Mouse (Mus musculus) forebrain, embryonic 15.5 days (tissue): ENCODE data around the gene Sgce. TPM values are rescaled to one million over a fixed set of nuclear protein-coding genes. Genes with fewer than 3 reads are reported as not detected.
A peak's percentile ranks its signal among the peaks of the same experiment; 100 is the strongest.

Experiments used
- ATAC-seq: fragments of 200-750 bp; cut with Nextera tagmentation; replicated peaks from 2 replicates; pipeline ENCODE4 v1.8.0; 2017; ENCODE audit warnings: mild to moderate bottlenecking, moderate TSS enrichment, moderate library complexity
- H3K27ac ChIP-seq: fragments of 300-500 bp; sonication (generic); replicated peaks from 2 replicates; pipeline ENCODE4 v1.5.1; 2015; ENCODE audit warnings: mild to moderate bottlenecking, inconsistent platforms
- H3K27me3 ChIP-seq: fragments of 300-500 bp; sonication (generic); 2 replicates; pipeline ENCODE4 v1.6.1; 2015; ENCODE audit warnings: inconsistent platforms
- H3K36me3 ChIP-seq: fragments of 300-500 bp; sonication (generic); 2 replicates; pipeline ENCODE4 v1.6.1; 2015; ENCODE audit warnings: mild to moderate bottlenecking, inconsistent platforms
- H3K4me1 ChIP-seq: fragments of 300-500 bp; sonication (generic); 2 replicates; pipeline ENCODE4 v1.6.1; 2015; ENCODE audit warnings: inconsistent platforms
- H3K4me2 ChIP-seq: fragments of 300-500 bp; sonication (generic); replicated peaks from 2 replicates; pipeline ENCODE4 v1.6.1; 2015; ENCODE audit warnings: mild to moderate bottlenecking, inconsistent platforms
- H3K4me3 ChIP-seq: fragments of 300-500 bp; sonication (generic); 2 replicates; pipeline ENCODE4 v1.5.1; 2015; ENCODE audit warnings: mild to moderate bottlenecking, inconsistent platforms
- H3K9ac ChIP-seq: fragments of 300-500 bp; sonication (generic); replicated peaks from 2 replicates; pipeline ENCODE4 v1.6.1; 2015; ENCODE audit warnings: mild to moderate bottlenecking, inconsistent platforms
- H3K9me3 ChIP-seq: fragments of 300-500 bp; sonication (generic); 2 replicates; pipeline ENCODE4 v1.6.1; 2016; ENCODE audit warnings: inconsistent platforms
- WGBS: fragments of 180-500 bp; shearing (Covaris S2); methylation state at CpG from one replicate; pipeline ENCODE4 v1.1.7; 2015; ENCODE audit warnings: mixed read lengths; 5-methylcytosine and 5-hydroxymethylcytosine counted together
- polyA plus RNA-seq: library from polyadenylated mRNA; unstranded; fragments of >200 nt; fragmentation: Nextera tagmentation; extraction: Ambion mirVana; gene quantifications from 2 replicates; pipeline ENCODE4 v1.2.1, GENCODE M21; 2015

Sgce gene
- polyA plus RNA-seq, 1 experiment from 2014 or later: 50.6 TPM

GRCm38 (mm10) chr6:4740511-4740910 lies 6.5 kb downstream of the Sgce start:
- H3K27ac ChIP-seq: peak overlapping the region; percentile 62
- WGBS: 4% methylated on average over 6 of the region's 6 CpGs
- no peak overlapping the region for H3K4me3 ChIP-seq
- H3K27me3 ChIP-seq: no peaks in the 10 kb centered on the region
- no peak overlapping the region for H3K4me2 ChIP-seq
- H3K9ac ChIP-seq: no peak overlapping the region
- no peaks in the 10 kb centered on the region for H3K36me3 ChIP-seq
- peaks cover 62% of the 10 kb centered on the region for H3K4me1 ChIP-seq
- peak; percentile 49 for ATAC-seq
- H3K9me3 ChIP-seq: no peaks in the 10 kb centered on the region

GRCm38 (mm10) chr6:4739522-4740355 lies 7.3 kb downstream of the Sgce start:
- H3K36me3 ChIP-seq: no peaks in the 10 kb centered on the region
- 2% methylated on average over 13 of the region's 13 CpGs for WGBS
- peak overlapping the region; percentile 16 for H3K4me2 ChIP-seq
- H3K4me3 ChIP-seq: no peak overlapping the region
- H3K9ac ChIP-seq: no peak overlapping the region
- peak; percentile 65 for ATAC-seq
- no peaks in the 10 kb centered on the region for H3K27me3 ChIP-seq
- no peaks in the 10 kb centered on the region for H3K9me3 ChIP-seq
- H3K4me1 ChIP-seq: peaks cover 62% of the 10 kb centered on the region
- H3K27ac ChIP-seq: peak overlapping the region; percentile 62; the same call in 1 of the 2 replicates

GRCm38 (mm10) chr6:4738717-4739116 lies 8.3 kb downstream of the Sgce start:
- no peak for ATAC-seq
- Histone ChIP-seq H3K27me3 (no peaks in the 10 kb centered on the region), H3K4me2 (peak overlapping the region; percentile 13; the same call in 1 of the 2 replicates), H3K9me3 (no peaks in the 10 kb centered on the region), H3K27ac (no peak overlapping the region), H3K4me1 (peaks cover 65% of the 10 kb centered on the region), H3K4me3 (no peak overlapping the region), H3K36me3 (no peaks in the 10 kb centered on the region), H3K9ac (no peak overlapping the region)
- 6% methylated on average over 2 of the region's 2 CpGs for WGBS

GRCm38 (mm10) chr6:4738034-4738629 lies 8.9 kb downstream of the Sgce start:
- Histone ChIP-seq H3K9ac (no peak overlapping the region), H3K27me3 (no peaks in the 10 kb centered on the region), H3K4me2 (peak overlapping the region; percentile 13; the same call in 1 of the 2 replicates), H3K4me1 (peaks cover 63% of the 10 kb centered on the region), H3K36me3 (no peaks in the 10 kb centered on the region), H3K27ac (no peak overlapping the region), H3K9me3 (no peaks in the 10 kb centered on the region), H3K4me3 (no peak overlapping the region)
- 10% methylated on average over 11 of the region's 11 CpGs for WGBS
- ATAC-seq: peak; percentile 17; the same call in 1 of the 2 replicates

- no peak for ATAC-seq
- H3K36me3 ChIP-seq: no peaks in the 10 kb centered on the region
- H3K9me3 ChIP-seq: no peaks in the 10 kb centered on the region
- WGBS: 80% methylated on average over 9 of the region's 9 CpGs
- H3K4me3 ChIP-seq: no peak overlapping the region
- no peak overlapping the region for H3K9ac ChIP-seq
- peaks cover 46% of the 10 kb centered on the region for H3K4me1 ChIP-seq
- H3K27ac ChIP-seq: no peak overlapping the region
- no peaks in the 10 kb centered on the region for H3K27me3 ChIP-seq
- H3K4me2 ChIP-seq: no peak overlapping the region
Measured at GRCm38 (mm10) chr6:4736372-4736771, 10.6 kb downstream of the Sgce start.

- WGBS: 86% methylated on average over 8 of the region's 8 CpGs
Measured at GRCm38 (mm10) chr6:4733208-4733607, 13.8 kb downstream of the Sgce start.

GRCm38 (mm10) chr6:4731675-4732074 lies 15.3 kb downstream of the Sgce start:
- H3K4me1 ChIP-seq: peaks cover 3% of the 10 kb centered on the region; the same call in 1 of the 2 replicates
- WGBS: 86% methylated on average over 8 of the region's 8 CpGs

More at GRCm38 (mm10) chr6:4733208-4733607, 13.8 kb downstream of the Sgce start:
- H3K9ac ChIP-seq: no peak overlapping the region
- no peak overlapping the region for H3K4me2 ChIP-seq
- H3K36me3 ChIP-seq: no peaks in the 10 kb centered on the region
- no peak overlapping the region for H3K27ac ChIP-seq
- no peaks in the 10 kb centered on the region for H3K9me3 ChIP-seq
- no peak overlapping the region for H3K4me3 ChIP-seq
- no peaks in the 10 kb centered on the region for H3K27me3 ChIP-seq
- H3K4me1 ChIP-seq: peaks cover 15% of the 10 kb centered on the region
- no peak for ATAC-seq

GRCm38 (mm10) chr6:4728305-4728704 lies 18.7 kb downstream of the Sgce start:
- Histone ChIP-seq H3K4me3 (no peak overlapping the region), H3K4me2 (no peak overlapping the region), H3K4me1 (peaks cover 7% of the 10 kb centered on the region; the same call in 1 of the 2 replicates), H3K27me3 (no peaks in the 10 kb centered on the region), H3K36me3 (no peaks in the 10 kb centered on the region), H3K9ac (no peak overlapping the region), H3K9me3 (no peaks in the 10 kb centered on the region), H3K27ac (no peak overlapping the region)
- WGBS: 97% methylated on average over 2 of the region's 2 CpGs
- ATAC-seq: no peak

More at GRCm38 (mm10) chr6:4731675-4732074, 15.3 kb downstream of the Sgce start:
- no peak for ATAC-seq
- Histone ChIP-seq H3K9ac (no peak overlapping the region), H3K9me3 (no peaks in the 10 kb centered on the region), H3K27me3 (no peaks in the 10 kb centered on the region), H3K36me3 (no peaks in the 10 kb centered on the region), H3K4me3 (no peak overlapping the region), H3K4me2 (no peak overlapping the region), H3K27ac (no peak overlapping the region)

- Histone ChIP-seq H3K27me3 (no peaks in the 10 kb centered on the region), H3K4me2 (no peak overlapping the region), H3K9me3 (no peaks in the 10 kb centered on the region), H3K4me1 (peaks cover 15% of the 10 kb centered on the region), H3K4me3 (no peak overlapping the region), H3K36me3 (no peaks in the 10 kb centered on the region), H3K27ac (no peak overlapping the region), H3K9ac (no peak overlapping the region)
- WGBS: 64% methylated on average over 15 of the region's 15 CpGs
- peak; percentile 63; the same call in 1 of the 2 replicates for ATAC-seq
Measured at GRCm38 (mm10) chr6:4723998-4724757, 22.8 kb downstream of the Sgce start.

- Histone ChIP-seq H3K4me3 (no peak overlapping the region), H3K36me3 (no peaks in the 10 kb centered on the region), H3K27ac (no peak overlapping the region), H3K4me1 (peaks cover 15% of the 10 kb centered on the region), H3K4me2 (no peak overlapping the region), H3K9me3 (no peaks in the 10 kb centered on the region), H3K27me3 (no peaks in the 10 kb centered on the region), H3K9ac (no peak overlapping the region)
- 77% methylated on average over 13 of the region's 13 CpGs for WGBS
- ATAC-seq: no peak
Measured at GRCm38 (mm10) chr6:4722739-4723138, 24.3 kb downstream of the Sgce start.

GRCm38 (mm10) chr6:4722142-4722541 lies 24.9 kb downstream of the Sgce start:
- H3K36me3 ChIP-seq: no peaks in the 10 kb centered on the region
- H3K4me3 ChIP-seq: no peak overlapping the region
- H3K27me3 ChIP-seq: no peaks in the 10 kb centered on the region
- peaks cover 15% of the 10 kb centered on the region for H3K4me1 ChIP-seq
- H3K4me2 ChIP-seq: no peak overlapping the region
- ATAC-seq: no peak; the same call in 1 of the 2 replicates
- H3K27ac ChIP-seq: no peak overlapping the region
- 23% methylated on average over 6 of the region's 6 CpGs for WGBS
- no peak overlapping the region for H3K9ac ChIP-seq
- H3K9me3 ChIP-seq: no peaks in the 10 kb centered on the region

- H3K4me1 ChIP-seq: peaks cover 4% of the 10 kb centered on the region
- WGBS: 74% methylated on average over 2 of the region's 2 CpGs
- H3K9ac ChIP-seq: no peak overlapping the region
- H3K27ac ChIP-seq: no peak overlapping the region
- no peak for ATAC-seq
- no peak overlapping the region for H3K4me2 ChIP-seq
- H3K9me3 ChIP-seq: no peaks in the 10 kb centered on the region
- H3K27me3 ChIP-seq: no peaks in the 10 kb centered on the region
- H3K36me3 ChIP-seq: no peaks in the 10 kb centered on the region
- no peak overlapping the region for H3K4me3 ChIP-seq
Measured at GRCm38 (mm10) chr6:4717344-4717743, 29.7 kb downstream of the Sgce start.
